ENCODE assay signal across 10 mouse cellular contexts in the genomic region with DNA sequence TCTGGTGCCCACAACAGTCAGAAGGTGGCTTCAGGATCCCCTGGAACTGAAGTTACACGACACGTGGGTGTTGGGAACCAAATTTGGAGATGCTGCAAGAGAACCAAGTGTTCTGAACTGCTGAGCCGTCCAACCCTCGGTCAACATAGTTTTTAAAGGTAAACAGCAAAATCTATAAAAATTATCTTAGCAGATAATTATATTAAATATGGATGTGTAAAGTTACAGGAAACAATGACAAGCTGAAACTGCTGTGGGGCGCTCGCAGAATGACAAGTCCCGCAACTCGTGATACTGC. TPM values are rescaled to one million over a fixed set of nuclear protein-coding genes. Genes with fewer than 3 reads are reported as not detected.
DNase-seq lines count a peak whose midpoint lies in the region; ATAC-seq lines count a peak whose summit lies in the region.
"Had no signal": no experiment of that assay in that cellular context is flagged by ENCODE, and none has a peak within 500 bp of the region (broad histone marks: within the 10 kb centered on the region; RNA-seq: fewer than 3 reads in every experiment).

No protein-coding gene starts in this region.

- peak overlapping the region; percentile 76 for H3K4me2 ChIP-seq in heart, embryonic 16.5 days (ENCODE audit: low read depth, low read length)
- H3K4me2 ChIP-seq in hindbrain, embryonic 12.5 days (replicated peaks): peak overlapping the region; percentile 71
- peak overlapping the region; percentile 72 for H3K4me2 ChIP-seq in midbrain, embryonic 12.5 days (replicated peaks)

- H3K27ac ChIP-seq in heart, embryonic 16.5 days (ENCODE audit: low read length): peak overlapping the region; percentile 95
- H3K27ac ChIP-seq in hindbrain, embryonic 12.5 days: peak overlapping the region; percentile 95
- peak overlapping the region; percentile 93 for H3K27ac ChIP-seq in midbrain, embryonic 12.5 days (replicated peaks)

- H3K4me1 ChIP-seq in heart, embryonic 16.5 days (ENCODE audit: control insufficient read depth, insufficient read depth, low read length): peaks cover 12% of the 10 kb centered on the region
- H3K4me1 ChIP-seq in hindbrain, embryonic 12.5 days: peaks cover 25% of the 10 kb centered on the region
- peaks cover 23% of the 10 kb centered on the region for H3K4me1 ChIP-seq in midbrain, embryonic 12.5 days

- no peak for ATAC-seq in heart, embryonic 16.5 days (replicated peaks; ENCODE audit: extremely low read depth, insufficient read depth, low FRiP score)
- no peak for ATAC-seq in hindbrain, embryonic 12.5 days (ENCODE audit: low FRiP score)
- no peak for ATAC-seq in midbrain, embryonic 12.5 days (ENCODE audit: low FRiP score, low read depth)

- peaks cover 14% of the 10 kb centered on the region for H3K36me3 ChIP-seq in heart, embryonic 16.5 days (ENCODE audit: control insufficient read depth, insufficient read depth)
- H3K36me3 ChIP-seq in hindbrain, embryonic 12.5 days: peaks cover 11% of the 10 kb centered on the region
- H3K36me3 ChIP-seq in midbrain, embryonic 12.5 days: peaks cover 19% of the 10 kb centered on the region

- intact Hi-C loops in heart, postnatal 25 days (cut with DNase I): loop anchor here (5.0 to 10.0 kb wide), 2 partner anchors 110 to 303 kb away; no protein-coding TSS in a partner anchor

- no peaks in the 10 kb centered on the region for H3K27me3 ChIP-seq in heart, embryonic 16.5 days (ENCODE audit: control insufficient read depth, insufficient read depth, low read length)
- H3K27me3 ChIP-seq in hindbrain, embryonic 12.5 days: no peaks in the 10 kb centered on the region
- no peaks in the 10 kb centered on the region for H3K27me3 ChIP-seq in midbrain, embryonic 12.5 days

- 9% methylated on average over 8 of the region's 8 CpGs for WGBS in heart, embryonic 16.5 days
- 17% methylated on average over 8 of the region's 8 CpGs for WGBS in hindbrain, embryonic 12.5 days
- 21% methylated on average over 8 of the region's 8 CpGs for WGBS in midbrain, embryonic 12.5 days

- no peaks in the 10 kb centered on the region for H3K9me3 ChIP-seq in heart, embryonic 16.5 days (replicated peaks; ENCODE audit: control insufficient read depth, low read length)
- H3K9me3 ChIP-seq in hindbrain, embryonic 12.5 days (replicated peaks): no peaks in the 10 kb centered on the region
- H3K9me3 ChIP-seq in midbrain, embryonic 12.5 days: no peaks in the 10 kb centered on the region

- DNase-seq in heart, postnatal 25 days (ENCODE audit: low spot score): no peak
- DNase-seq in MN1 (ENCODE audit: low spot score): peak; percentile 9
- DNase-seq in layer of hippocampus, postnatal 25 days (ENCODE audit: extremely low spot score in 1 of 2, low spot score in 1 of 2): no peak
- no peak for DNase-seq in urinary bladder, postnatal 14 days (ENCODE audit: low spot score)
- DNase-seq in thymus, adult 18-20 months: no peak

- peak overlapping the region; percentile 85 for H3K4me3 ChIP-seq in heart, embryonic 16.5 days (ENCODE audit: low read length)
- H3K4me3 ChIP-seq in hindbrain, embryonic 12.5 days: peak overlapping the region; percentile 77
- H3K4me3 ChIP-seq in midbrain, embryonic 12.5 days: peak overlapping the region; percentile 82

- peak overlapping the region; percentile 87 for H3K9ac ChIP-seq in heart, embryonic 16.5 days (ENCODE audit: low read length)
- H3K9ac ChIP-seq in hindbrain, embryonic 12.5 days: peak overlapping the region; percentile 87
- H3K9ac ChIP-seq in midbrain, embryonic 12.5 days (replicated peaks): peak overlapping the region; percentile 87

RNA-seq across cellular contexts. Expression of a gene that starts 0.6 kb away (rescaled TPM):
- polyA plus RNA-seq in heart, embryonic 16.5 days (2015; fragmentation: Nextera tagmentation; extraction: Ambion mirVana): 19.2 and 19.4 TPM in 2 replicates
- 10 to 100 TPM; 14.5 to 17.8 TPM for total RNA-seq in heart, postnatal 25 days (2021)
- polyA plus RNA-seq in hindbrain, embryonic 12.5 days (2016; fragmentation: Nextera tagmentation; extraction: Ambion mirVana): 39.1 and 42.2 TPM in 2 replicates
- polyA plus RNA-seq in midbrain, embryonic 12.5 days (2016; fragmentation: Nextera tagmentation; extraction: Ambion mirVana): 42.2 and 51.2 TPM in 2 replicates
- 10 to 100 TPM; 52.7 to 53.2 TPM for total RNA-seq in layer of hippocampus, postnatal 25 days (2021)

RNA-seq across cellular contexts. Expression of a gene that starts 49.8 kb away (rescaled TPM):
- not detected in 2 replicates for polyA plus RNA-seq in heart, embryonic 16.5 days (2015; fragmentation: Nextera tagmentation; extraction: Ambion mirVana)
- total RNA-seq in heart, postnatal 25 days (2021): not detected
- polyA plus RNA-seq in hindbrain, embryonic 12.5 days (2016; fragmentation: Nextera tagmentation; extraction: Ambion mirVana): 0.10 and 0.22 TPM in 2 replicates
- 0.16 and 0.17 TPM in 2 replicates for polyA plus RNA-seq in midbrain, embryonic 12.5 days (2016; fragmentation: Nextera tagmentation; extraction: Ambion mirVana)
- 1 to 10 TPM; 6.9 to 7.6 TPM for total RNA-seq in layer of hippocampus, postnatal 25 days (2021)
- polyA plus RNA-seq: gonadal fat pad, adult 2 months; Patski had no signal
